Mouse (Mus musculus): ENCODE measurements at regions not wholly inside any gene's neighbourhood (a gene's known extent, or its start where the extent isn't known, plus 50 kb on each side); places are given as distances from the start of the nearest gene placed in this dataset.

DNA sequence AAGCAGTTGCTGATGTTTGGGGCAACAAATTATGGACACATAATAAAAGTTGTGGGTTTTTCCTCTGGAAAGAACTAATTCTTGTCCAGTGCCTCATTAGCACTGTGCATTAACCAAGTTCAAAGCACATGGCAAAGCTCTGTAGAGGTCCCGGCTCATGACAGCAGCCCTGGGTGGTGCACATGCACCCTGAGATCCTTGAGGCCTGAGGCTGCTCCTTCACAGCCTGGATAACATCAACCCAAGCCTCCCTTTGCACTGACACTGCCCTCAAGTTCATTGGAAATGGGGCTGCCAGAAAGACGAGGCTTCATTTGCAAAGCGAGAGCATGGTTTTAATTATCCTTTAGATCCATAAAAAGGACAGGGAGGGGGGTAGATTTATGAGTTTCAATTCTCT is 216.3 kb downstream of the Ets1 start:
- ATAC-seq: no peak
- Histone ChIP-seq H3K27ac (no peak overlapping the region), H3K9ac (no peak overlapping the region), H3K36me3 (no peaks in the 10 kb centered on the region), H3K4me3 (no peak overlapping the region), H3K27me3 (replicated peaks) (no peaks in the 10 kb centered on the region), H3K4me2 (no peak overlapping the region), H3K4me1 (no peaks in the 10 kb centered on the region), H3K9me3 (replicated peaks) (no peaks in the 10 kb centered on the region)
- WGBS (ENCODE audit: insufficient replicate concordance): 60% methylated on average over 3 of the region's 3 CpGs

DNA sequence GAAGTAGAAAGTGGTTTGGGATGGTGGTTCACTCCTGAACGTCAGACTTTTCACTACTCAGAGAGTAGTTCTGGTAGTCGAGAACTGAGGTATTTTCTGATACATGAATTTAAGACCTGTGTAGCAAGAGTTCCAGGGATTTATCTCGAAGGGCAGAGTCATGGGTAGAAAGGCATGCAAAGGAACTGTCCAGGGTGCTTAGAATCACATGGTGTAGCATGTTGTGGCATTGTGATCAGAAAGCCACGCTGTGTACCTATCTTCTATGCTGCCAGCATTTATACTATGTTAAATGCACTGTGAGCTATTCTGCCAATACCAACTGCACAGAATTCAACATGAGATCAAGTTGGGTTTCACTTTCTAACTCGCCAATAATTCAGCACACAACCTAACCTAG is 227.3 kb downstream of the Ets1 start:
- Histone ChIP-seq H3K4me1 (no peaks in the 10 kb centered on the region), H3K4me3 (no peak overlapping the region), H3K9ac (no peak overlapping the region), H3K27me3 (replicated peaks) (no peaks in the 10 kb centered on the region), H3K36me3 (no peaks in the 10 kb centered on the region), H3K27ac (no peak overlapping the region), H3K9me3 (replicated peaks) (no peaks in the 10 kb centered on the region), H3K4me2 (no peak overlapping the region)
- no peak for ATAC-seq
- WGBS (ENCODE audit: insufficient replicate concordance): 52% methylated on average over 5 of the region's 5 CpGs

DNA sequence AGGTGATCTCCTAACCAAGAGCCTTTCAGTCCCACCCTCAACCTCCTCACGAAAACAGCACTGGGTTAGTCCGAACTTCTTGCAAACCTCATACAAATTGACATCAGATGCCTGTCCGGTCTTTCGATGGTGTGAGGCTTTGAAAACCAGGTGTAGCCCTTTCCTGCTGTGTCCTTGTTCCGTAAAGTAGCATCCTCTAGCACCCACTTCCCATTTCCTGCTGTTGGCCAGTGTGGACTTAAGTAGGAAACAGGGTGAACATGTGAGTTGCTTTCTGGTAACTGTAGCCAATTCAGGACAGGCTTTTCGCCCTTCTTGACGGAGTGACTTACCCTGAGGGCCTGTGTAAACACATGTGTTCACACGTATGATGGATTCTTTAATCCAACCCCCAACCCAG is 232.9 kb downstream of the Ets1 start:
- Histone ChIP-seq H3K4me2 (no peak overlapping the region), H3K36me3 (no peaks in the 10 kb centered on the region), H3K27me3 (replicated peaks) (no peaks in the 10 kb centered on the region), H3K27ac (no peak overlapping the region), H3K9me3 (replicated peaks) (no peaks in the 10 kb centered on the region), H3K4me1 (no peaks in the 10 kb centered on the region), H3K4me3 (no peak overlapping the region), H3K9ac (no peak overlapping the region)
- ATAC-seq: no peak
- WGBS (ENCODE audit: insufficient replicate concordance): 76% methylated on average over 8 of the region's 8 CpGs

DNA sequence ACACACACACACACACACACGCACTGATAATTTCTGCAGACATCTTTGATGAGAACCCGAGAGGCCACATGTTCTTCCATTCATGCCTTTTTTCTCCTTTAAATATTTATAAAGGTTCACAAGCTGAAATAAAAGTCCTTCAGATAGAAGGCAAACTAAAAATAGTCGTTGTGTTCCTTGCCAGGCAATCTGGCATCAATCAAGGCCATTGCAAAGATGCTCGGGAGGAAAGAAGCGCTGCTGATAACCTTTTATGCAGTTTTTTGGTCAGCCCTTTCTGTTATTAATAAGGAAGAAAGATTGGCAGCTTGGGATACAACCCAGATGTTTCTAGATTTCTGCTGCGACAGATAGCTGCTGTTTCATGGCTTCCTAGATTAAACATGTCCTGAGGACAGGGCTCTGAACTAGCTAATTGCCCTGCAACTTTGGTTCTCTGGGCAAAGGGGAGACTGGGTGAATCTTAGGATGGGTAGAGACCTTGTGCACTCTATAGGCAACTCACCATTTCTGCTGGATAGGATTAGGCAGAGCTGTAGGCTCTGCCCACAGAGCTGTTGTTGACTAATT is 238.4 kb downstream of the Ets1 start:
- H3K27ac ChIP-seq: no peak overlapping the region

DNA sequence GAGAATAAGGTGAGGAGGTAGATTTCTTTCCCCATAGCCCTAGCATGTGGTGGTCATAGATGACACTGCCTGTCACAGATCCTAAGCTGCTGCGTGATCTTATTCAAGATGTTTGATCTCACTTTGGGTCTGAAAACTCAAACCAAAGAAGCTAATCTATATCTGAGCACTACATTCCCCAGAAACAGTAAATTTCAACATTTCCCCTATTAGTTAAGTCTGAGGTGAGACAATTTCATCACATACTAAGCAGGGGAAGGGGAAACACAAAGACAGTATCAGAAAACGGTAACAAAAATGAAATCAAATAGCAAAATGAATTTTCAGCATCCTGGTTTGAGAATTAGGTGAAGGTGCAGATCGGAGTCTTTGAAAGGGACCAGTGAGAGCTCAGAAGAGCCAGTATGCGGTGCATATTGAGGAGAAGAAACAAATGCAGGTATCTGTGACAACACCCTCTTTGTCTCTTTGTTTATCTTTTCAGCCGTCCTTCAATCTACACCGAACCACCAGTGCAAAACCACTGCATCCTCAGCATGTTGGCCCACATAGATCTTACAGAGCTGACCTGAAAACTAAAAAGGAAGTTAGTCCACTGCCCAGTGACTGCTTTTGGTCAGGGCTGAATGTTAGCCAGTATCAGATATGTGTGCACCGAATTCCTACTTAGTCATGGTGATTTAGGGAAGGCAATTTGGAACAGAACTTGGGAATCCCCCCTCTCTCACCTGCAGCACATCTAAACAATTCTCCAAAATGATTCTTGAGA is 247.0 kb downstream of the Ets1 start:
- Histone ChIP-seq H3K36me3 (no peaks in the 10 kb centered on the region), H3K4me1 (no peaks in the 10 kb centered on the region), H3K4me3 (no peak overlapping the region), H3K4me2 (no peak overlapping the region), H3K9me3 (replicated peaks) (no peaks in the 10 kb centered on the region), H3K27me3 (replicated peaks) (no peaks in the 10 kb centered on the region), H3K9ac (no peak overlapping the region), H3K27ac (no peak overlapping the region)
- WGBS (ENCODE audit: insufficient replicate concordance): 58% methylated on average over 7 of the region's 7 CpGs
- no peak for ATAC-seq

More for the DNA sequence above, 238.4 kb downstream of the Ets1 start:
- Histone ChIP-seq H3K9me3 (replicated peaks) (no peaks in the 10 kb centered on the region), H3K9ac (no peak overlapping the region), H3K36me3 (no peaks in the 10 kb centered on the region), H3K4me3 (no peak overlapping the region), H3K4me2 (no peak overlapping the region), H3K27me3 (replicated peaks) (no peaks in the 10 kb centered on the region), H3K4me1 (no peaks in the 10 kb centered on the region)
- 53% methylated on average over 6 of the region's 6 CpGs for WGBS (ENCODE audit: insufficient replicate concordance)
- ATAC-seq: no peak

DNA sequence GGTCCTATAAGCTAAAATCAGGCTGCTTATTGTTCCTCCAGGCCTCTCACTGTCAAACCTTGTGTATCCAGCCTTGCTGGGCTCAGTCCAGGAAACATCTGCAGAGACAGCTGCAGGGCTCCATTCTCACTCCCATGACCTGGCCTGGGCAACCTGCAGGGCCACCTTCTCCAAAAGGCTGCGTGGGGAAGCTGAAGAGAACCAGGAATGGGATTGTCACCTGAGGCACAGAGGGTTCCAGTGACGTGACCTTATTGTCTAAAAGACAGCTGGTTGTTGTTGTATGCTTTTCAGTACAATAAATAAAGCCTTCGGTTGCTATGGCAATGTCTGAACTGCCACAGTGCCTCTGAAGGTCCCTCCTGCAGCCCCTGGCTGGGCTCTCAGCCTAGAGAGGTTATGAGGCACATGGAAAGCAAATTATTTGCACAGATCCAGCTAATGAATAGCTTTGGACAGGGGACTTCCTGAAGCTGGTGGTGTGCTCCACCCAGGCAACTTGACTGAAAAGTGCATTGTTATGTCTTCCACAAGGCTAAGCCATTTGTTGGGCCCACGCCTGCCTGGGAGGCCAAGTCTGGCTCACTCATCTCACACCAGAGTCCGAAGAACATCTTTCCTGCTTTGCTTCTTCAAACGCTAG is 250.1 kb downstream of the Ets1 start:
- no peaks in the 10 kb centered on the region for H3K27me3 ChIP-seq (replicated peaks)
- no peak overlapping the region for H3K4me3 ChIP-seq
- no peak overlapping the region for H3K4me2 ChIP-seq
- H3K4me1 ChIP-seq: no peaks in the 10 kb centered on the region
- no peak for ATAC-seq
- H3K27ac ChIP-seq: no peak overlapping the region
- no peak overlapping the region for H3K9ac ChIP-seq
- H3K9me3 ChIP-seq (replicated peaks): no peaks in the 10 kb centered on the region
- H3K36me3 ChIP-seq: no peaks in the 10 kb centered on the region
- 64% methylated on average over 6 of the region's 6 CpGs for WGBS (ENCODE audit: insufficient replicate concordance)

DNA sequence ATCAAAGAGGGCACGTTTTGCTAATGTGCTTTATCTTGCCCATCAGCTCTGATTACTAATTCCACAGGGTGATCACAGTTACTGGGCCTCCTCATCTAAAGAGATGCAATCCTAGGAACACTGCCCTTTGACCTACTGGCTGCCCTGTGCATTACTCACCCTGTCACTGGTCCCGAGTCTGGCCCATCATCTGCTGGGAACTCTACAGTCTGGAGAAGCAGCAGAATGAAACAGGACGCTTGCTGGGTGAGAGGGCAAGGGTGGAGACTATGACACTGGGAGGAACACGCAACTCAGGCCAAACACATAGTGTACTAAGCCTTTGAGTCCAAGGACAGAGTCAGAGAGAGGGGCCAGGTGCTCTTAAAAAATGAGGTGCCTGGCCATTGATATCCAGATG is 263.8 kb downstream of the Ets1 start:
- WGBS (ENCODE audit: insufficient replicate concordance): 31% methylated on average over 4 of the region's 4 CpGs
- Histone ChIP-seq H3K9ac (no peak overlapping the region), H3K9me3 (replicated peaks) (no peaks in the 10 kb centered on the region), H3K36me3 (no peaks in the 10 kb centered on the region), H3K27ac (no peak overlapping the region), H3K27me3 (replicated peaks) (no peaks in the 10 kb centered on the region), H3K4me1 (no peaks in the 10 kb centered on the region), H3K4me3 (no peak overlapping the region), H3K4me2 (no peak overlapping the region)
- ATAC-seq: no peak

DNA sequence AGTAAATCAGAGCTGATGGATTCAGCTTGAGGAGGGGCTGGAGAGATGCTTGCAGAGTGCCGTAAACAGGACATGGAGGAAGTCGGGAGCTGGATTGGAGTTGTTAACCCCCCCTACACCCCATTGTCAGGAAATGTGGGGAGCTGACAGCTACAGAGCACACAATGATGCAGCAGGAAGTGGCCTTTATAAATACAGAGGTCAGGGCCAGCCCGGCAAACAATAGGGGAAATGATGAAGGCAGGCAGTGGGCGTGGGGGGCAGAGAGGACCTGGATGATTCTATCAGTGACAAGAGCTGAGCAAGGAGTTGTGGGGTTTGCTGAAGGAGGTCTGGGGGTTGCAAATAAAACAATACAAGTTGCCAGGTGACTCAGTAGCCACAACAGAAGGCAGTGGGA is 265.3 kb downstream of the Ets1 start:
- H3K4me1 ChIP-seq: no peaks in the 10 kb centered on the region
- no peak overlapping the region for H3K27ac ChIP-seq
- no peak overlapping the region for H3K9ac ChIP-seq
- no peaks in the 10 kb centered on the region for H3K36me3 ChIP-seq
- 38% methylated on average over 4 of the region's 4 CpGs for WGBS (ENCODE audit: insufficient replicate concordance)
- no peak overlapping the region for H3K4me3 ChIP-seq
- H3K9me3 ChIP-seq (replicated peaks): no peaks in the 10 kb centered on the region
- H3K27me3 ChIP-seq (replicated peaks): no peaks in the 10 kb centered on the region
- H3K4me2 ChIP-seq: no peak overlapping the region
- no peak for ATAC-seq

DNA sequence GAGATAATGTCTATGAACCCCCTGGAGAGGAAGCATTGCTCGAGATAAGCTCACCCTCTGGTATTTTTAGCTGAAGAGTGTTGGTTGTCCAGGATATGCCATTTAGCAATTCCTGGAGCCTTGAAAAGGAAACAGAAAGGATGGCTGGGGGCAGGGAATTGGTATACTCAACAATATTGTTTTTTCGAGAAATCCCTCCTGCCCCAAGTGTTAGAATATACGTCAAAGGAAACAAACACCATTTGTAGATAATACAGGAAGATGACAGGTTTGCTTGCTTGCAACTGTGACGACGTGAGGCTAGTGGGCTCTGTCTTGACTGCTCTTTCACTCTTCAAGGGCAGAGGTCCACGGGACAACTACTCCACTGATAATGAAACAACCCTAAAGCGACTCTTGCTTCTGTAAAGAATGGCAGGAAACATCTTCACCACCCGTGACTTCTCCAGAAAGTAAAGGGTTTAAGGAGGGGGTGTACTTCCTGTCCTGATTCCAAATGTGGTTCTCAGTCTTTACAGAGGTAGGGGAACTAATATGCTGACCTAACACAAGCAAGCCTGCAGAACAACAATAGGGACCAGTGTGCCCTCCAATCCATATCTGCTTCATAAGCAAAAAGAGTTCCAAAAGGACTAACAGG is 270.3 kb downstream of the Ets1 start:
- H3K27me3 ChIP-seq (replicated peaks): no peaks in the 10 kb centered on the region
- H3K9ac ChIP-seq: no peak overlapping the region
- no peak overlapping the region for H3K27ac ChIP-seq
- no peaks in the 10 kb centered on the region for H3K4me1 ChIP-seq
- WGBS (ENCODE audit: insufficient replicate concordance): 15% methylated on average over 8 of the region's 8 CpGs
- peak; percentile 51; the same call in 1 of the 2 replicates for ATAC-seq
- no peak overlapping the region for H3K4me3 ChIP-seq
- no peak overlapping the region for H3K4me2 ChIP-seq
- H3K9me3 ChIP-seq (replicated peaks): no peaks in the 10 kb centered on the region
- no peaks in the 10 kb centered on the region for H3K36me3 ChIP-seq

DNA sequence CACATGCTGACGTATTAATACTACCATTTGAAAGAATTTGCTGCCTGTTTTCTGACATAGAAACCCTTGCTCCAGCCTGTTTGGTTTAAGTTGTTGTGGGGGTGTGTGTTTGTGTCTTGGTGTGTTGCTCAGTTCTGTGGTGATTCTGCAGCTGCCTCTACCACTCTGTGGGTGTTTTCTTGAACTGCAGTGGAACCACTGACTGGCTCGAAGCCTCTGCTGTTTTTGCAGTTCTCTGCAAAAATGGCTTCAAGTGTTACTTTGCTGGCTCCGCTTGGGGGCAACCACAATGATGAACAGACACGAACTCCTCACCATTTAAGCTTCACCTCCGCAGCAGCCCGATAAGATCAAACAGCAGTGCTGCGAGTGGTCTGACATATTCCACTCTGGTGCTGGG is 274.6 kb downstream of the Ets1 start:
- Histone ChIP-seq H3K36me3 (no peaks in the 10 kb centered on the region), H3K4me1 (no peaks in the 10 kb centered on the region), H3K9ac (no peak overlapping the region), H3K27me3 (replicated peaks) (no peaks in the 10 kb centered on the region), H3K4me3 (no peak overlapping the region), H3K9me3 (replicated peaks) (no peaks in the 10 kb centered on the region), H3K4me2 (no peak overlapping the region), H3K27ac (no peak overlapping the region)
- no peak for ATAC-seq
- 62% methylated on average over 7 of the region's 7 CpGs for WGBS (ENCODE audit: insufficient replicate concordance)

DNA sequence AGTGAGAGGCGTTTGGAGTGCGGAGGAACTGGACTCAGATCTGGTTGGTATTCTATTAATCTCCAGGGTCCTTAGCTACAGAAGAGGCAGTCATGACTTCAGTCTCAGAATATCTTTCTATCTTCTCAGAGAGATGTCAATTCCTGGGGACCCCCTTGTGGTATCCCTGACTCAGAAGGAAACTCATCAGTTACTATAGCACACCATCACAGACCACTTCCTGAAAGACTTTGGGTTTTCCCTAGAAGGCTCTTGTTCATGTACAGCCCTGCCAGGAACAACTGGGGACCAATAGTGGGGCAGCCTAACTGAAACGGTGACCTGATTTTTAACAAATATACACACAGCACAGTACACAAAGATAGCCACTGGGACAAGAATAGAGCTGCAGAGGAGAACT is 279.6 kb downstream of the Ets1 start:
- Histone ChIP-seq H3K4me3 (no peak overlapping the region), H3K4me1 (no peaks in the 10 kb centered on the region), H3K4me2 (no peak overlapping the region), H3K9me3 (replicated peaks) (no peaks in the 10 kb centered on the region), H3K36me3 (no peaks in the 10 kb centered on the region), H3K27me3 (replicated peaks) (no peaks in the 10 kb centered on the region), H3K9ac (no peak overlapping the region), H3K27ac (no peak overlapping the region)
- ATAC-seq: no peak
- WGBS (ENCODE audit: insufficient replicate concordance): 61% methylated on average over 3 of the region's 3 CpGs

DNA sequence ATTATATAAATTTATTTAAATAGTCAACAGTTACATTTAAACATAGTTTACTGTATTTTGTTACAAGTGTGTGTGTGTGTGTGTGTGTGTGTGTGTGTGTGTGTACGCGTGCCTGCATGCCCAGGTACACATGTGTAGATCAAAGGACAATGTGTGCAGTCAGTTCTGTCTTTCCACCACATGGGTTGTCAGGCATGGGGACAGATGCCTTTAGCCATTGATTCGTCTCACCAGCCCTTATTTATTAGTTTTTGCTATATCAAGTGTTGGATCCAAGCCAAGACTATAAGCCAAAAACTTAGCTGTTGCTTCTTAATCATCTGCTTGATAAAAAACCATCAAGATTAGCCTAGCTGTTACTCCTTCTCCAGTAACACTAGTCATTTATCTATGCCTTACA is 280.7 kb downstream of the Ets1 start:
- H3K36me3 ChIP-seq: no peaks in the 10 kb centered on the region
- H3K9me3 ChIP-seq (replicated peaks): no peaks in the 10 kb centered on the region
- H3K9ac ChIP-seq: no peak overlapping the region
- H3K4me1 ChIP-seq: no peaks in the 10 kb centered on the region
- no peak overlapping the region for H3K4me3 ChIP-seq
- 67% methylated on average over 3 of the region's 3 CpGs for WGBS (ENCODE audit: insufficient replicate concordance)
- no peak for ATAC-seq
- H3K27me3 ChIP-seq (replicated peaks): no peaks in the 10 kb centered on the region
- H3K27ac ChIP-seq: no peak overlapping the region
- H3K4me2 ChIP-seq: no peak overlapping the region
